Mouse (Mus musculus) stomach, embryonic 14.5 days (tissue): ENCODE data around the gene Fam214b. TPM values are rescaled to one million over a fixed set of nuclear protein-coding genes. Genes with fewer than 3 reads are reported as not detected.

Experiments used
- ATAC-seq: fragments of 200-750 bp; cut with Nextera tagmentation; 2 replicates; pipeline ENCODE4 v1.8.0; 2017; ENCODE audit warnings: low read depth, moderate TSS enrichment; ENCODE audit not compliant: insufficient number of reproducible peaks, insufficient read depth, low FRiP score
- H3K27ac ChIP-seq: fragments of 300-500 bp; sonication (generic); 2 replicates; pipeline ENCODE4 v1.5.1; 2014; ENCODE audit warnings: mild to moderate bottlenecking, low read length, moderate library complexity, mixed read lengths
- H3K27me3 ChIP-seq: fragments of 300-500 bp; sonication (generic); 2 replicates; pipeline ENCODE4 v1.6.1; 2014; ENCODE audit warnings: low read length, control low read depth, mixed read lengths; ENCODE audit not compliant: control insufficient read depth, insufficient read depth
- H3K36me3 ChIP-seq: fragments of 300-500 bp; sonication (generic); 2 replicates; pipeline ENCODE4 v1.6.1; 2014; ENCODE audit warnings: mild to moderate bottlenecking, control low read depth, low read length, moderate library complexity, mixed read lengths; ENCODE audit not compliant: control insufficient read depth, insufficient read depth
- H3K4me1 ChIP-seq: fragments of 300-500 bp; sonication (generic); 2 replicates; pipeline ENCODE4 v1.6.1; 2014; ENCODE audit warnings: low read length, control low read depth, mixed read lengths; ENCODE audit not compliant: control insufficient read depth, insufficient read depth
- H3K4me2 ChIP-seq: fragments of 300-500 bp; sonication (generic); replicated peaks from 2 replicates; pipeline ENCODE4 v1.6.1; 2014; ENCODE audit warnings: low read depth, low read length, control low read depth
- H3K4me3 ChIP-seq: fragments of 300-500 bp; sonication (generic); 2 replicates; pipeline ENCODE4 v1.5.1; 2014; ENCODE audit warnings: low read depth, low read length, control low read depth
- H3K9ac ChIP-seq: fragments of 300-500 bp; sonication (generic); replicated peaks from 2 replicates; pipeline ENCODE4 v1.6.1; 2014; ENCODE audit warnings: low read depth, mild to moderate bottlenecking, control low read depth, low read length, moderate library complexity, mixed read lengths
- H3K9me3 ChIP-seq: fragments of 300-500 bp; sonication (generic); 2 replicates; pipeline ENCODE4 v1.6.1; 2016; ENCODE audit warnings: low read depth, low read length, control low read depth; ENCODE audit not compliant: control insufficient read depth
- WGBS: fragments of 180-500 bp; shearing (Covaris S2); extraction: QIAGEN DNeasy Blood & Tissue Kit; methylation state at CpG from one replicate; pipeline ENCODE4 v1.1.7; 2014; 5-methylcytosine and 5-hydroxymethylcytosine counted together
- polyA plus RNA-seq: library from polyadenylated mRNA; unstranded; fragments of >200 nt; fragmentation: Nextera tagmentation; extraction: Ambion mirVana; gene quantifications from 2 replicates; pipeline ENCODE4 v1.2.1, GENCODE M21; 2014

The Fam214b gene
- polyA plus RNA-seq, 1 experiment from 2014 or later, result 10.0 TPM

DNA sequence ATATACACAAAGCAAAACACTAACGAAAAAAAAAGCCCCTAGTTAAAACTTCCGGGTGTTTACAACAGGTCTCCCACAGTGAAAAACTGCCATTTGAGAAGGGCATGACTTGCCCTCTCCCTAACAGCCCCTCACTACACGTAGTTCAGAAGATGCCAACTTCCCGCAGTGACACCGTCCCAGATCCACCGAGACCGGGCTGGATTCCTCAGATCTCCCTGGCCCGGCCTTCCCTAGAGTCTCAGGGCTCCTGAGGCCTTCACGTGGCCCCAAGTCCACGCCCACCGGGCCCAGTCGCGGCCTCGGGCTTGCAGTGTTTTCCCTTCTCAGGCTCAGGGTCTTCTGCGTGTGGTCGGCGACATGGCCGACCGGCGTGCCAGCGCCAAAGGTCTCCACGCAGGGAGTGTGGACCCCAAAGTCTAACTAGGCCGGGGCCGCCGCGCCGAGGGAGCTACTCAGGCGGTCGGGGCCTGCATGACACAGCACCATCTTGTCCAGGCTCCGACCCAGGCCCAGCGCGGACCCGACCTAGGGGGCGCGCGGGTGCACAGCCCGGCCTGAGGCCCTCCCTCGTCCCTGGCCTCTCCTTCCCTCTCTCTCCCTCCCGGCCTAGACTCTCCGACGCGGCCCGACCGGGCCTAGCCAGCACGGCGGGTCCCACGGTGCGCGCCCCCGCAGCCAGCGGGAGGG lies 46.4 kb downstream of the Fam214b start:
- ATAC-seq, result peak; percentile 77
- H3K9ac ChIP-seq, result peak overlapping the region; percentile 93
- H3K27me3 ChIP-seq, result no peaks in the 10 kb centered on the region
- peak overlapping the region; percentile 95 for H3K4me2 ChIP-seq
- WGBS, result under 1% methylated on average over 51 of the region's 51 CpGs
- peaks cover 15% of the 10 kb centered on the region for H3K36me3 ChIP-seq
- H3K4me1 ChIP-seq, result peaks cover 13% of the 10 kb centered on the region; the same call in 1 of the 2 replicates
- peak overlapping the region; percentile 99 for H3K27ac ChIP-seq
- H3K9me3 ChIP-seq, result no peaks in the 10 kb centered on the region
- peak overlapping the region; percentile 91 for H3K4me3 ChIP-seq

GRCm38 (mm10) chr4:42998022-42998421 lies 48.0 kb downstream of the Fam214b start:
- H3K4me2 ChIP-seq, result peak overlapping the region; percentile 95
- no peaks in the 10 kb centered on the region for H3K9me3 ChIP-seq
- peaks cover 30% of the 10 kb centered on the region for H3K36me3 ChIP-seq
- H3K27me3 ChIP-seq, result no peaks in the 10 kb centered on the region
- no peak overlapping the region for H3K27ac ChIP-seq
- peak overlapping the region; percentile 91; the same call in 1 of the 2 replicates for H3K4me3 ChIP-seq
- H3K4me1 ChIP-seq, result peaks cover 13% of the 10 kb centered on the region; the same call in 1 of the 2 replicates
- 57% methylated on average over 2 of the region's 2 CpGs for WGBS
- no peak for ATAC-seq
- 0 out of 2 replicates have a peak overlapping the region, but pooled peaks have one; percentile 11 for H3K9ac ChIP-seq

GRCm38 (mm10) chr4:42988296-42988695 lies 57.7 kb downstream of the Fam214b start:
- 85% methylated on average over 1 of the region's 1 CpGs for WGBS
- no peak for ATAC-seq
- no peak overlapping the region for H3K9ac ChIP-seq
- no peak overlapping the region for H3K4me3 ChIP-seq
- H3K4me1 ChIP-seq, result no peaks in the 10 kb centered on the region
- H3K27me3 ChIP-seq, result no peaks in the 10 kb centered on the region
- no peak overlapping the region for H3K27ac ChIP-seq
- no peaks in the 10 kb centered on the region for H3K9me3 ChIP-seq
- H3K36me3 ChIP-seq, result peaks cover 93% of the 10 kb centered on the region
- H3K4me2 ChIP-seq, result no peak overlapping the region

Other genes with a start within 250 kb of the Fam214b start
- gene Fam205a1, start 192.3 kb downstream of the Fam214b start, polyA plus RNA-seq, result 0.10 TPM in 1 of 2 replicates, not detected in the other
- gene Gm12394, start 189.4 kb downstream of the Fam214b start, polyA plus RNA-seq, result 0.17 TPM in 1 of 2 replicates, not detected in the other
- 0.63 and 1.4 TPM in 2 replicates for gene Fam205c, start 172.0 kb downstream of the Fam214b start, polyA plus RNA-seq
- gene Phf24, start 129.6 kb downstream of the Fam214b start, polyA plus RNA-seq, result 2.6 and 3.1 TPM in 2 replicates
- 10.0 and 11.0 TPM in 2 replicates for gene Dnajb5, start 96.4 kb downstream of the Fam214b start, polyA plus RNA-seq
- 0.22 and 0.97 TPM in 2 replicates for gene 1700022I11Rik, start 76.6 kb downstream of the Fam214b start, polyA plus RNA-seq
- 473 and 500 TPM in 2 replicates for gene Vcp, start 45.7 kb downstream of the Fam214b start, polyA plus RNA-seq
- 15.6 and 16.6 TPM in 2 replicates for gene Fancg, start 35.7 kb downstream of the Fam214b start, polyA plus RNA-seq
- 21.3 and 23.3 TPM in 2 replicates for gene Pigo, start 20.4 kb downstream of the Fam214b start, polyA plus RNA-seq
- gene Stoml2, start 14.5 kb downstream of the Fam214b start, polyA plus RNA-seq, result 300 and 302 TPM in 2 replicates
- 14.7 and 16.0 TPM in 2 replicates for gene Unc13b, start 12.7 kb upstream of the Fam214b start, polyA plus RNA-seq
- gene Atp8b5, start 220.9 kb upstream of the Fam214b start, polyA plus RNA-seq, result 0.17 and 0.27 TPM in 2 replicates